Mouse (Mus musculus) lung, postnatal 0 days (tissue): Measurements from ENCODE around the gene Slc1a6. TPM values are rescaled to one million over a fixed set of nuclear protein-coding genes. Genes with fewer than 3 reads are reported as not detected.

Experiments
- ATAC-seq: fragments of 200-750 bp; cut with Nextera tagmentation; 2 replicates; pipeline ENCODE4 v1.8.0; 2017; ENCODE audit warnings: moderate library complexity
- DNase-seq: peaks from one replicate; pipeline ENCODE4 v3.0.0-alpha.2; 2016; ENCODE audit warnings: low spot score
- H3K27ac ChIP-seq: fragments of 300-500 bp; sonication (generic); 2 replicates; pipeline ENCODE4 v1.5.1; 2014; ENCODE audit warnings: antibody characterized with exemption, mild to moderate bottlenecking, low read length, mixed read lengths
- H3K27me3 ChIP-seq: fragments of 300-500 bp; sonication (generic); replicated peaks from 2 replicates; pipeline ENCODE4 v1.6.1; 2014; ENCODE audit warnings: low read length, mixed read lengths; ENCODE audit not compliant: insufficient read depth
- H3K36me3 ChIP-seq: fragments of 300-500 bp; sonication (generic); 2 replicates; pipeline ENCODE4 v1.6.1; 2014; ENCODE audit warnings: low read length, mixed read lengths; ENCODE audit not compliant: insufficient read depth
- H3K4me1 ChIP-seq: fragments of 300-500 bp; sonication (generic); 2 replicates; pipeline ENCODE4 v1.6.1; 2014; ENCODE audit warnings: antibody characterized with exemption, low read depth, low read length, mixed read lengths; ENCODE audit not compliant: insufficient read depth
- H3K4me2 ChIP-seq: fragments of 300-500 bp; sonication (generic); replicated peaks from 2 replicates; pipeline ENCODE4 v1.6.1; 2014; ENCODE audit warnings: low read depth, mild to moderate bottlenecking, low read length, moderate library complexity, mixed read lengths
- H3K4me3 ChIP-seq: fragments of 300-500 bp; sonication (generic); 2 replicates; pipeline ENCODE4 v1.5.1; 2014; ENCODE audit warnings: low read depth, low read length
- H3K9ac ChIP-seq: fragments of 300-500 bp; sonication (generic); replicated peaks from 2 replicates; pipeline ENCODE4 v1.6.1; 2014; ENCODE audit warnings: low read depth, mild to moderate bottlenecking
- H3K9me3 ChIP-seq: fragments of 300-500 bp; sonication (generic); 2 replicates; pipeline ENCODE4 v1.6.1; 2016; ENCODE audit warnings: low read length, mixed read lengths
- CTCF ChIP-seq: IDR thresholded peaks from 2 replicates; pipeline ENCODE4 v1.5.1; 2016; ENCODE audit warnings: antibody characterized with exemption, mild to moderate bottlenecking
- EP300 ChIP-seq: IDR thresholded peaks from 2 replicates; pipeline ENCODE4 v1.6.1; 2016; ENCODE audit warnings: antibody characterized with exemption, mild to moderate bottlenecking, control low read depth
- WGBS: fragments of 180-500 bp; shearing (Covaris S2); extraction: QIAGEN DNeasy Blood & Tissue Kit; methylation state at CpG from one replicate; pipeline ENCODE4 v1.1.7; 2014; 5-methylcytosine and 5-hydroxymethylcytosine counted together
- polyA plus RNA-seq: library from polyadenylated mRNA; unstranded; fragments of >200 nt; fragmentation: Nextera tagmentation; extraction: Ambion mirVana; gene quantifications from 2 replicates; pipeline ENCODE4 v1.2.1, GENCODE M21; 2015

The Slc1a6 gene
- 0.36 and 0.41 TPM in 2 replicates for polyA plus RNA-seq

DNA sequence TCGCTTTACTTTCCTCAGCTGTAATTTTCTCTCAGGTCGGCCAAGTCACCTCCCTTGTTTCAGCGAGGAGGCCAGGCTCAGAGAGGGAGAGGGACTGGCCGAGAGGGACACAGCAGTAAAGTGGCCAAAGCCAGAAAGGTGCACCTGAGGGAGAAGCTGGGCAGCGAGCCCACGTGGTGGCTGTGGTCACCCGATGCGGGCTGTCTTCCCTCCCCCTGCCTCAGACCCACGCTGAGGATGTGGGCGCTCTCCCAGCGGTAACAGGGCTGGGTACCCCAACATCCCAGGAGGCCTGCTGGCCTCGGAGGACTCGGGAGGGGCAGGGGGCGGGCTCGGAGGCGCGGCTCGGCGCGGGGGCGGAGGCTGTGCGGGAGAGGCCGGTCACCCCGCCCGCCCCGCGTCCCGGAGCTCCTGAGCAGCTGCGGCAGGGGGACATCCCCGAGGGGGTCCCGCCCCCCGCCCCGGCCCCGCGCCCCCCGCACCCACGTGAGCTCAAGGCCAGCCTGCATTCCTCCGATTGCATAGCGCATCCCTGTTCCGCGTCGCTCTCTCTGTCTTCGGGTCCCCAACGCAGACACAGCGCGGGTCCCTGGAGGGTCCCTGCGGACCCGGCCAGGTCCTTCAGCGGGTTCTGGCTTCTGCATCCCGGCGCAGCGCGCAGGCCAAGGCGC is at the start of gene Slc1a6:
Slc1a6 (plus strand) TSS at position 516 of the 671 bp plus-strand sequence.
- peak within 1 kb of the TSS; percentile 87 for H3K4me2 ChIP-seq
- no peak within 1 kb of the TSS for H3K27ac ChIP-seq
- peak; percentile 15 for DNase-seq
- ATAC-seq, result peak; percentile 48
- H3K4me1 ChIP-seq, result no peaks in the 10 kb centered on the region
- no peaks in the 10 kb centered on the region for H3K36me3 ChIP-seq
- H3K27me3 ChIP-seq, result no peaks in the 10 kb centered on the region
- H3K9me3 ChIP-seq, result no peaks in the 10 kb centered on the region
- no peak within 1 kb of the TSS for H3K9ac ChIP-seq
- peak within 1 kb of the TSS; percentile 46 for H3K4me3 ChIP-seq
- no peak for TF ChIP-seq CTCF
- TF ChIP-seq EP300, result no peak
- WGBS, result under 1% methylated on average over 32 of the region's 54 CpGs

DNA sequence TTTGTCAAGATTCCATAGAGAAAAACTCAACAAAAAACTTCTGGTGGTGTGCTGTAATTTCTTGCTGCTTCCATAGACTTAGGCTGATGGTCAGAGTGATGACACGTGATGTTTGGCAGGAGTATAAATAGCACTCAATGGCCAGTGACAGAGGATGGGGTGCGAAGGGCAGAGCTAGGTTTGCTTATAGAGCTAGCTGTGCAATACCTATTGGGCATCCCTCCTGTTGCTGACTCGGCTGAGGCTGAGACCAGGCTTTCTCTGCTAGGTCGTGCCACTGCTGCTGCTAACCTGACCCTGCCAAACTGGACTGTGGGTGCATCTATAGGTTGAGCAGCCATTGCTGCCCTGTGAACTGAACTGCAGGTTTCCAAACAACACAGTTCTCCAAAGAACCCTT is 40.5 kb upstream of the Slc1a6 start:
- no peak overlapping the region for H3K4me2 ChIP-seq
- no peaks in the 10 kb centered on the region for H3K4me1 ChIP-seq
- H3K36me3 ChIP-seq, result no peaks in the 10 kb centered on the region
- no peak overlapping the region for H3K9ac ChIP-seq
- no peak overlapping the region for H3K4me3 ChIP-seq
- H3K27me3 ChIP-seq, result no peaks in the 10 kb centered on the region
- H3K9me3 ChIP-seq, result no peaks in the 10 kb centered on the region
- DNase-seq, result no peak
- H3K27ac ChIP-seq, result no peak overlapping the region
- ATAC-seq, result no peak
- TF ChIP-seq EP300, result no peak
- TF ChIP-seq CTCF, result no peak
- 57% methylated on average over 4 of the region's 4 CpGs for WGBS

DNA sequence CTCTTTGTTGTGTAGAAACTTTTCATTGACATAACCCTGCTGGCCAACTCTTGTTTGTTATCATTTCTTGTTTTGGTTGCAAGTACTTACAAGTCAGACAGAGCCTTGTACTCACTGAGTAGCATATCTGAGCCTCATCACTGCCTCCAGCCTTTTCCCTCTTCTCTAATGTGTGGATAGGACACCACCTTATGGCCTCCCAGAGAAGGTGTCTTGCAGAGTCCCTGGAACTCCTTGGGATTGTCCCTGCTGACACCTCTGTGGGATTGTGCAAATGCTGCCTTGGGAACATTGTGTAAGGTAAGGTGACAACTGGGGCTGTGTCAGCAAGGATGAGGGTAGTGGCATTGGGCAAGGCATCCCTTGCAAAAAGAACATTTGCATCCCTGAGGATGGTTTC is 36.6 kb upstream of the Slc1a6 start:
- no peaks in the 10 kb centered on the region for H3K36me3 ChIP-seq
- H3K4me3 ChIP-seq, result no peak overlapping the region
- DNase-seq, result peak; percentile 22
- H3K27me3 ChIP-seq, result no peaks in the 10 kb centered on the region
- TF ChIP-seq EP300 (no peak), CTCF (peak; percentile 46)
- peaks cover 6% of the 10 kb centered on the region; the same call in 1 of the 2 replicates for H3K4me1 ChIP-seq
- no peak overlapping the region for H3K9ac ChIP-seq
- ATAC-seq, result no peak
- H3K4me2 ChIP-seq, result no peak overlapping the region
- H3K9me3 ChIP-seq, result no peaks in the 10 kb centered on the region
- no peak overlapping the region for H3K27ac ChIP-seq

DNA sequence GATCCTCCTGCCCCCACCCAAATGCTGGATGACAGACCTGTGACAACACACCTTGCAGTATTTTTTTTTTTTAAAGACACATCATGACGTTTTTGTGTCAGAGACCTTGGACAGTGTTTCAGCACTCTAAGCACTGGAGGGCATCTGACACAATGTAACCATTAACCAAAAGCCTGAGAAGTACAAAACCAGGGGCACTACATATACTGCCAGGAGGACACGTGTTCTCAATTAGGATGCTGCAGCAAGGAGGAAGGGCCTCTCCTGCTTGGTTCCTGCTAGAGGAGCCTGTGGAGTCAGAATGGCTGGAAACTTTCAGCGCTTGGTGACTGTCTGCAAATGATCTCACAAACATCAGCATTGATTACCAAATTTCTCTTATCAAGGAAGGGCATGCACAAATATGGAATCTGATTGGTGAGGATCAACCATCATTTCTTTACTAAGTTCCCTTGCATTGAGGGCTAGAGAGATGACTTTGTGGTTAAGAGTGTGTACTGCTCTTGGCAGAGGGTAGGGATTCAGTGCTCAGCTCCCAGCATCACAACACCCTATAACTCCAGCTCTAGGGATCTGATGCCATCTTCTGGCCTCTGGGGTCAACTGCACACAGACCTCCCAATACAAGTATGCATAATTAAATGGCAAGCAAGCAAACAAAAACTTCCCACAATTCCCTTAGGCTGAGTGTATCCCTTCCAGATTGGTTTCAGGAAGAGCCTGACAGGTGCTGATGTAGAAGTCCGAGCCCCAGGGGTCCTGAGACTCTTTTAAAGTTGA is 34.7 kb upstream of the Slc1a6 start:
- Histone ChIP-seq H3K4me2 (no peak overlapping the region), H3K27ac (no peak overlapping the region), H3K9me3 (no peaks in the 10 kb centered on the region), H3K4me3 (no peak overlapping the region), H3K27me3 (no peaks in the 10 kb centered on the region), H3K36me3 (no peaks in the 10 kb centered on the region), H3K9ac (no peak overlapping the region), H3K4me1 (peaks cover 6% of the 10 kb centered on the region; the same call in 1 of the 2 replicates)
- 52% methylated on average over 4 of the region's 4 CpGs for WGBS
- TF ChIP-seq CTCF (peak; percentile 31; the same call in 1 of the 2 replicates), EP300 (no peak)
- ATAC-seq (no peak), DNase-seq (no peak)

DNA sequence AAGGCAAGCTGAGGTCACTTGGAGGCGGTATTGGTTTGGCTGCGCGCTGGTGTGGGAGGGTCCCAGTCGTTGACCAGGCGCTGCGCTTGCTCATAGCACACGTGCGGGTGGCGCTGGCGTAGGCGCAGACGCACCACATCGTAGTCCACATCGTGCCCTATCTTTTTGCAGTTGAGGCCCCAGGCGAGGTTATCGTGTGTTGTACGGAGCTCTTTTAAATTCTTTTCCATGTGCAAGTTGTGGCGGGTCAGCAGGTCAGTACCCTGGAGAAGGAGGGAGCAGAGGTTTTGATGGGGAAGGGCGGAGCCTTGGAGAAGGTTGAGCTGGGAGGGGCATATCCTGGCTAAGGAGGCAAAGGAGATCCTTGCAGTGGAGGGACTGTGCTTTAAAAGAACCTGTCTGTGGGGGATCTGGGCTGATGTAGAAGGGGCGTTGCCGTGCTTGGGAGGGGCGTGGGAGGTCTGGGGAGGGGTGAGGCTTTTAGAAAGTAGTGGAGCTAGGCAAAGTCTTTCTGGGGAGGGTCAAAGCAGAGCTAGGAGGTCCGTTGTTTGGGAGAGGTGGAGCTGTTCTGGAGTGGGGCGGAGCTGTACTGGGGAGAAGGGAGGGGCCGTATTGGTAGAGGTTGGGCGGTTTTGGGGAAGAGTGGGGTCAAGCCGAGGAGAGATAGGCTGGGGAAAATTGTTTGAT is 33.1 kb upstream of the Slc1a6 start:
- no peak overlapping the region for H3K27ac ChIP-seq
- no peaks in the 10 kb centered on the region for H3K36me3 ChIP-seq
- peak overlapping the region; percentile 14 for H3K4me3 ChIP-seq
- H3K9ac ChIP-seq, result no peak overlapping the region
- DNase-seq (peak; percentile 38), ATAC-seq (peak; percentile 64)
- peak overlapping the region; percentile 55 for H3K4me2 ChIP-seq
- H3K4me1 ChIP-seq, result peaks cover 8% of the 10 kb centered on the region; the same call in 1 of the 2 replicates
- TF ChIP-seq EP300, result no peak
- TF ChIP-seq CTCF, result no peak
- no peaks in the 10 kb centered on the region for H3K27me3 ChIP-seq
- no peaks in the 10 kb centered on the region for H3K9me3 ChIP-seq
- 4% methylated on average over 27 of the region's 27 CpGs for WGBS

DNA sequence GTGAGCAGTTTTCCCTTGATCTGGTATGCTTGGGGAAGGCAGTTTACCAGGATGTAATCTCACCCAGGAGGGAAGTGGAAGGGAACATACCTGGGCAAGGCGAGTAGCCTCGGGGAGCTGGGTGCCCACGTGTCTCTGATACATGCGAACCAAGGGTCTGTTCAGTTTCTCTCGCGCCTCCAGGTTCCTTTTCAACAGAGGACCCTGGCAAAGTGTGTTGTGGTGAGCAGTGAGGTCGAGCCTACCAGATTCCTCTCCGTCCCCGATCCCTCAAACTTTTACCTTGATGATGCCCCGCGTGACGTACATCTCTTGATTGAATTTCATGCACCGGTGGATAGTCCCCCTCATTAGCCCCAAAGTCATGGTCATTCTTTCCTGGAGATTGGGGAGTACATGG is 32.1 kb upstream of the Slc1a6 start:
- Histone ChIP-seq H3K36me3 (no peaks in the 10 kb centered on the region), H3K27ac (no peak overlapping the region), H3K4me2 (no peak overlapping the region), H3K4me3 (no peak overlapping the region), H3K9ac (no peak overlapping the region), H3K27me3 (no peaks in the 10 kb centered on the region), H3K4me1 (peaks cover 9% of the 10 kb centered on the region; the same call in 1 of the 2 replicates), H3K9me3 (no peaks in the 10 kb centered on the region)
- TF ChIP-seq CTCF, result no peak
- no peak for TF ChIP-seq EP300
- DNase-seq (no peak), ATAC-seq (no peak)
- WGBS, result 76% methylated on average over 13 of the region's 13 CpGs
